Mouse (Mus musculus) midbrain, postnatal 0 days (tissue): ENCODE measurements around the gene Adam12. TPM values are rescaled to one million over a fixed set of nuclear protein-coding genes. Genes with fewer than 3 reads are reported as not detected.

Experiments used
- ATAC-seq: fragments of 200-750 bp; cut with Nextera tagmentation; 2 replicates; pipeline ENCODE4 v1.8.0; 2017; ENCODE audit warnings: moderate number of reproducible peaks, mild to moderate bottlenecking, moderate TSS enrichment, moderate library complexity; ENCODE audit not compliant: low FRiP score
- DNase-seq: peaks from one replicate; pipeline ENCODE4 v3.0.0-alpha.2; 2015; ENCODE audit warnings: low spot score
- H3K27ac ChIP-seq: fragments of 300-500 bp; sonication (generic); 2 replicates; pipeline ENCODE4 v1.5.1; 2014; ENCODE audit warnings: low read depth, mild to moderate bottlenecking, low read length, mixed read lengths
- H3K27me3 ChIP-seq: fragments of 300-500 bp; sonication (generic); 2 replicates; pipeline ENCODE4 v1.6.1; 2014; ENCODE audit warnings: low read length, control low read depth, mixed read lengths; ENCODE audit not compliant: insufficient read depth
- H3K36me3 ChIP-seq: fragments of 300-500 bp; sonication (generic); 2 replicates; pipeline ENCODE4 v1.6.1; 2014; ENCODE audit warnings: low read length, control low read depth, mixed read lengths; ENCODE audit not compliant: insufficient read depth
- H3K4me1 ChIP-seq: fragments of 300-500 bp; sonication (generic); 2 replicates; pipeline ENCODE4 v1.6.1; 2014; ENCODE audit warnings: mild to moderate bottlenecking, control low read depth, antibody characterized with exemption, low read length, mixed read lengths; ENCODE audit not compliant: insufficient read depth
- H3K4me2 ChIP-seq: fragments of 300-500 bp; sonication (generic); 2 replicates; pipeline ENCODE4 v1.6.1; 2014; ENCODE audit warnings: low read depth, mild to moderate bottlenecking, low read length, mixed read lengths; ENCODE audit not compliant: poor library complexity, severe bottlenecking
- H3K4me3 ChIP-seq: fragments of 300-500 bp; sonication (generic); 2 replicates; pipeline ENCODE4 v1.5.1; 2014; ENCODE audit warnings: low read depth, mild to moderate bottlenecking, low read length, moderate library complexity
- H3K9ac ChIP-seq: fragments of 300-500 bp; sonication (generic); replicated peaks from 2 replicates; pipeline ENCODE4 v1.6.1; 2014; ENCODE audit warnings: mild to moderate bottlenecking, low read length, moderate library complexity, mixed read lengths; ENCODE audit not compliant: poor library complexity, severe bottlenecking
- H3K9me3 ChIP-seq: fragments of 300-500 bp; sonication (generic); 2 replicates; pipeline ENCODE4 v1.6.1; 2016; ENCODE audit warnings: low read length, control low read depth
- CTCF ChIP-seq: IDR thresholded peaks from 2 replicates; pipeline ENCODE4 v1.5.1; 2016; ENCODE audit warnings: antibody characterized with exemption, mild to moderate bottlenecking
- WGBS: fragments of 180-500 bp; shearing (Covaris S2); extraction: QIAGEN DNeasy Blood & Tissue Kit; methylation state at CpG from one replicate; pipeline ENCODE4 v1.1.7; 2014; 5-methylcytosine and 5-hydroxymethylcytosine counted together
- polyA plus RNA-seq: library from polyadenylated mRNA; unstranded; fragments of >200 nt; fragmentation: Nextera tagmentation; extraction: Ambion mirVana; gene quantifications from 2 replicates; pipeline ENCODE4 v1.2.1, GENCODE M21; 2015
- total RNA-seq: library from RNA; depleted of rRNA; stranded (reverse); fragments of >200 nt; gene quantifications from 2 replicates; pipeline ENCODE4 v1.2.3, GENCODE M21; 2014

Adam12 gene
- total and polyA plus RNA-seq, 2 experiments from 2014 or later = 3.5 to 12.8 TPM

DNA sequence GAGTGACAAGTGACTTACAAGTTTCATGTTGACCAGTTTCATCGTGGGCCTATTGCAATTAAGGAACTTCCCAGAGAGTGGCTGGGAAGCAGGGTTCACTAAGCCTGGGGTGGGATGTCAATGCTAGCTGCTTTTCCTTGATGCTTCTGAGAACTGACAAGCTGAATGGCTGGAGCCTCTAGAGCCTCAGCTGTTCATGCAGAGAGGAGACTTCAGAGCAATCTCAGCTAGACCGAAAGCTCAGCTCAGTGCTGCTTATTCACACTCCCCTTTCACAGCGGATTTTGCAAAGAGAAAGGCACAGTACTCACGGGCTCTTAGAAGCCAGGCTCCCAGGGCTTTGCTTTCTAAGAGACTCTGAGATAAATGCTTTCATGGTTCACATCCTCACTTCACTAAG lies 295.6 kb downstream of the Adam12 start:
- H3K9me3 ChIP-seq = no peaks in the 10 kb centered on the region
- no peaks in the 10 kb centered on the region for H3K27me3 ChIP-seq
- peak; percentile 42 for DNase-seq
- no peak overlapping the region for H3K27ac ChIP-seq
- no peaks in the 10 kb centered on the region for H3K4me1 ChIP-seq
- no peak overlapping the region for H3K4me2 ChIP-seq
- no peak overlapping the region for H3K9ac ChIP-seq
- no peaks in the 10 kb centered on the region for H3K36me3 ChIP-seq
- TF ChIP-seq CTCF = no peak
- H3K4me3 ChIP-seq = no peak overlapping the region
- ATAC-seq = no peak
- 19% methylated on average over 4 of the region's 4 CpGs for WGBS

DNA sequence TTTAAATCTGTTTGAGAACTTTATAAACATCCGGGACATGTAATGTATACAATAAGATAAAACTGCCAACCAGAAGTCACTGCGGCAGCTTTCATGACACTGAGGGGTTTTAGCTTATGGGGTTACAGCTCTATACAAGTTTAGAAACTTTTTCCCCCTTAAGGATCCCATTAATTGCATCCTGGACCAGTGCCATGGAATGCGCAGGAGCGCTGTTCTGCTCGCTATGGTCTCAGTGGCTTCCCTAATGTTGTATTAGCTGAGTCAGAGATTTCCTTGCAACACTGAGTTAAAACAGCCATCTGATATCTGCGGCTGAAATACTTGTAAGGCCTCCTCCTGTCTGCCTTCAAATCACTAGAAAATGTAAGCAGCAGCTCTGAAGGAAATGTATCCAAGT lies 298.6 kb downstream of the Adam12 start:
- Histone ChIP-seq H3K36me3 (no peaks in the 10 kb centered on the region), H3K27ac (no peak overlapping the region), H3K27me3 (no peaks in the 10 kb centered on the region), H3K4me1 (no peaks in the 10 kb centered on the region), H3K4me3 (no peak overlapping the region), H3K9ac (no peak overlapping the region), H3K4me2 (no peak overlapping the region), H3K9me3 (no peaks in the 10 kb centered on the region)
- ATAC-seq = no peak
- DNase-seq = no peak
- WGBS = 49% methylated on average over 6 of the region's 6 CpGs
- TF ChIP-seq CTCF = no peak

- ATAC-seq = no peak
- H3K4me1 ChIP-seq = no peaks in the 10 kb centered on the region
- WGBS = 93% methylated on average over 11 of the region's 11 CpGs
- H3K36me3 ChIP-seq = no peaks in the 10 kb centered on the region
- H3K27me3 ChIP-seq = no peaks in the 10 kb centered on the region
- H3K9ac ChIP-seq = no peak overlapping the region
- no peak overlapping the region for H3K27ac ChIP-seq
- H3K9me3 ChIP-seq = no peaks in the 10 kb centered on the region
- DNase-seq = no peak
- H3K4me3 ChIP-seq = no peak overlapping the region
- H3K4me2 ChIP-seq = no peak overlapping the region
- TF ChIP-seq CTCF = no peak
Measured at GRCm38 (mm10) chr7:133931481-133931880, 300.5 kb downstream of the Adam12 start.

DNA sequence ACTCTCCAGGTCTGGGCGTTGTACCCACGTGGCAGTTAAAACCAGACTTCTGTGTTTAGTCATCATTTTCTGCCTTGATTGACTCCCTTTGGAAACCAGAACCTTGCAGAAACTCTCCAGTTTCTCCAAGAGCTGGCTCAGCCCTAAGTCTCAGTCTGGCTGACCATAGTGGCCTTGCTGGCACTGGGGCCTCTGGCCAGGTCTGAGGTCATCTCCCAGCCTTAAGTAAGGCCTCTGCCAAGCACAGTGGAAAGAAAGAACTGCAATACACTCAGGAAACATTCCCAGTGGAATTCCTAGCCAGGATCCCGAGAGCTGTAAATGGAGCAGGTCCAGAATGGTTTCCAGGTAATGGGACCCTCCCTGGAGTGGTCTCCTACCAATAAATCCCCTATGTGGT lies 303.0 kb downstream of the Adam12 start:
- no peak for TF ChIP-seq CTCF
- H3K9me3 ChIP-seq = no peaks in the 10 kb centered on the region
- H3K36me3 ChIP-seq = no peaks in the 10 kb centered on the region

DNA sequence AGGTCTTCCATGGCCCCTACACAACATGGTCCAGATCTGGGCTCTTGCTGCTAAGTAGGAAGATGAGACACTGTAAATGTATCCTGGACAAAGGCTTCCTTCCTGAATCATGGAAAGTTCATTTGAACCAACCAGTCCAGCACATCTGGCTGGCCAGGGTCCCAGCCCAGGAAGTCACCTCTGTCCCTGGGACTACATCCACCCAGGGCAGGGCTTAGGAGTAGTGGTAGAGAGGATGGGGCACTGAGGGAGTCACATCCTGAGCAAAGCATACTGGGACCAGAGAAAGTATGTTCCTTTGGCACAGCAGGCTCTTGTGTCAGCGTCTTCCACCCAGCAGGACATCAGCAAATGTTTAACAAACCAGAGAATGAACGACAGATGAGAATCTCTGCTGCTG lies 306.2 kb downstream of the Adam12 start:
- no peaks in the 10 kb centered on the region for H3K27me3 ChIP-seq
- DNase-seq (no peak), ATAC-seq (no peak)
- no peak overlapping the region for H3K4me2 ChIP-seq
- no peak overlapping the region for H3K27ac ChIP-seq
- no peaks in the 10 kb centered on the region; the same call in 1 of the 2 replicates for H3K4me1 ChIP-seq
- H3K9me3 ChIP-seq = no peaks in the 10 kb centered on the region
- no peak for TF ChIP-seq CTCF
- no peak overlapping the region for H3K9ac ChIP-seq
- H3K4me3 ChIP-seq = no peak overlapping the region
- WGBS = 56% methylated on average over 2 of the region's 2 CpGs
- no peaks in the 10 kb centered on the region for H3K36me3 ChIP-seq

More for the DNA sequence above, 303.0 kb downstream of the Adam12 start:
- ATAC-seq = no peak
- Histone ChIP-seq H3K4me1 (no peaks in the 10 kb centered on the region; the same call in 1 of the 2 replicates), H3K27ac (no peak overlapping the region), H3K4me2 (no peak overlapping the region), H3K4me3 (no peak overlapping the region), H3K27me3 (no peaks in the 10 kb centered on the region), H3K9ac (no peak overlapping the region)
- 89% methylated on average over 3 of the region's 3 CpGs for WGBS
- no peak for DNase-seq

DNA sequence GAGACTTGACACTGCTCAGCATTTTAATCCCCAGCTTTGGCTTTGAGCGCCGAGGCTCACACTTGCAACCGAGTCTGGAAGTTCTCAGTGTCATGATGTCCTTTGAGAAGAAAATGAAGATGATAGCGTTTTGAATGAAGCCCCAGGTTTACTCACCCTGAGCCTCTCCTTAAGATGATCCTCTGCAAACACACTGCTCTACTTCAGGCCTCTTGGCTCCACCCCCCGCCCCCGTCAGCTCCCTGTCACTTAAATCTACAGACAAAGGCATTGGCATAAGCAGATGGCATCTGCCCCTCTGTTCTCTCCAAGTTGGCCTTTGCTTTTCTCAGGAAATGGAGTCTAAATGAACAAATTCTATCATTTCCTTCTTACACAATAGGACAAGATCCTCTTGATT lies 308.0 kb downstream of the Adam12 start:
- Histone ChIP-seq H3K4me2 (no peak overlapping the region), H3K27me3 (no peaks in the 10 kb centered on the region), H3K27ac (no peak overlapping the region), H3K4me1 (no peaks in the 10 kb centered on the region; the same call in none of the 2 replicates), H3K9me3 (no peaks in the 10 kb centered on the region), H3K36me3 (no peaks in the 10 kb centered on the region), H3K4me3 (no peak overlapping the region), H3K9ac (no peak overlapping the region)
- TF ChIP-seq CTCF = no peak
- ATAC-seq = no peak
- WGBS = 45% methylated on average over 6 of the region's 6 CpGs
- DNase-seq = no peak
